Mouse (Mus musculus) frontal cortex, adult (tissue): ENCODE data around the gene Racgap1.

Experiments used
- ATAC-seq: cut with Nextera tagmentation; 2 replicates; pipeline ENCODE4 v1.9.2; 2017; ENCODE audit warnings: mild to moderate bottlenecking, moderate library complexity, mixed read lengths; ENCODE audit not compliant: low TSS enrichment

Racgap1 gene

GRCm38 (mm10) chr15:99619821-99620220 lies 31.6 kb downstream of the Racgap1 start:
- ATAC-seq, result peak; percentile 20; the same call in 1 of the 2 replicates

- no peak for ATAC-seq
Observed at GRCm38 (mm10) chr15:99618595-99618994, 32.9 kb downstream of the Racgap1 start.

DNA sequence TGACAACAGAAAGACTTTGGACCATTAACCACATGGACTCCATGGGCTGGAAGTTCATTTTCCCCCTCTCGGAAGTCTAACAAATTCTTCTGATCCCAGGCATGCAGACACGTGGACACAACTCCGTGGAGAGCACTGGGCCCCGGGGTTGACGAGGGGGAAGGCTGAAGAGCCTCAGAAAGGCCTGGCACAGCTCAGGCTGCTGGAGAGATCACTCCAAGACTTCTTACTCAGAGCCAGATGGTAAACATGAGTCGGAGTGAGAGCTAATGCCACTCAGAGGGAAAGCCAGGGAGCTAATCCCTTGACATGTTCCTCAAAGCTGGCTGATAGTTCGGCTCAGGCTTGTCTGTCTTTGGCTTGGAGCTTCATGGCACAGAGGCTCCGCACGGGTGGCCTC lies 36.2 kb downstream of the Racgap1 start:
- no peak for ATAC-seq

DNA sequence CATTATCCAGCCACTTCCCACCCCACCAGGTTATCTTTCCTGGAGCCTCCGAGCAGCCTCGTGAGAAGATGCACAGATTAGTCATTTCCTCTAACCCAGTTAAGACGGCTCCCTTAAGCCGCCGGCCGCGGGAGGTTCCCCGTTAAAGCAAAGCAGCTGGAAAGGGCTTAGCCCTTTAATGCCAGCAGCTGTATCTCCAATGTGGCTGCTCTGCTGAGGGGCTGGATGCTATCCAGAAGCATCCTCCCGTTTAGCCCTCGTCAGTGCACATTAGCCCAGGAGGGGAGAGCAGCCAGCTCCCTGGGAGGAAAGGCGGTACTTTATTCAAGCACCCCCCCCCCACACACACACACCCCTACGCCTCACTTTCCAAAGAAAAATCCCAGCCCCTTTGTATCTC lies 36.7 kb downstream of the Racgap1 start:
- ATAC-seq, result no peak; the same call in none of the 2 replicates

DNA sequence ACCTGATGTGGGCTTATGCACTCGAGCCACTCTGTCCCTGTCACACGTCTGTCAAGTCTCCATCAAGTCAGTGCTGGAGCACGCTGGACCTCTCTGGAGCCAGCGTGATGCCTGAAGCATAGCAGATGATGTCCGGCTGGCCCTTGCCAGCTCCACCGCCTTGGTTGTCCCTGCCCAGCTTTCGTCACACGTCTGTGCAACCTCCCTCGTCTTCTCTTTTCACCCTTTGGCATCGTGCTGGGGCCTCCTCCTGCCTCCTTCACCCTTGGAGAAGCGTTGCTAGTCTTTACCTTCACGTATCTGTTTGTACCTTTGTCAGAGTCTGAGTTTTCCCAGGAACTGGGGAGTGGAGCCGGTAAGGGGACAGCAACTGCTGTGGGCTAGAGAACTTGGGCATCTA lies 37.2 kb downstream of the Racgap1 start:
- ATAC-seq, result no peak

DNA sequence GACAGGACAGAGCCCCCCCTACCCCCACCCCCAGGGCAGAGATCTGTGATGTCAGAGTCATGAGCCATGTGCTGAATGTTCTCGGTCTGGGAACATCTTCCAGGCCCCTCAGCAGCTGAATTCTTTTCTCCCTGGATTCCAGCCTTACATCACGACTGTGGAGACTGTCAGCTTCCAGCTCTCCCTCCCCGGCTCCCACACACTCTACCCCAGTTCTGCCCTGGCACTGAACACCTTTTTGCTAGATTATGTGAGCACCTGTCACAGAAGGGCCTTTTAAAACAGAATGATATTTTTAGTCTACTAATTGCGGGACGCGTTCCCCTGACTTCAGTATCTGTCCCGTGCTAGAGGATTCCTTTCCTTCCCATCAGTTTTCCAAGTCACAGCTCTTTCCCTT lies 39.9 kb downstream of the Racgap1 start:
- peak; percentile 62 for ATAC-seq

DNA sequence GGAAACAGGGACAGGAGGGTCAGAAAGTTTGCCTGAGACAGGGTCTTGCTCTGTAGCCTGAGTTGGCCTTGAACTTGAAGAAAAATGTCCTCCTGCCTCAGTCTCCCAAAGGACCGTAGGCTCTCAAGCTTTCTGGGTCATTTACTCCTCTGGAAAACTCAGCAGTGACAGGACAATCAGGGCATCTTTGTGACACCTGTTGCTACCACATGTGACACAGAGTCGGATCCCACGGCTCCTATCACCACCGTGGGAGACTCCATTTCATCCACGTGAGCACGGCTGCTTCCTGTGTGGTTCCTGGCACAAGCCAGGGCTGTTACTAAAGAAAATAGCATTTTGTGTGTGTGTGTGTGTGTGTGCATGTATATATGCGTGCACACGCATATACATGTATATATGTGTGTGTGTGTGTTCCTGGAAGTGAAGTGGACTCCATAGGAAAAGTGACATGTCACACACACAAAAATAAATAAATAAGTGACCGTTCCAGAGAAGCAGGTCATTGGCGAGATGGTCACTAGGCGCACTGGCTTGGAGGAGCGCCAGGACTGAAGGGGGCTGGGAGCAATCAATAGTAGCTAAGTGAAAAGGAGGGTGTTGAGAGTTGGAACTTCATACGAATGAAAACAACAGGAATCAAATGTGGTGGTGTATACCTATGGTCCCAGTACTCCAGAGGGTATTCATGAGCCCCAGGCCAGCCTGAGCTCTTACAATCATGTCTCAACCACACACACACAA lies 42.9 kb downstream of the Racgap1 start:
- no peak for ATAC-seq

GRCm38 (mm10) chr15:99607388-99608113 lies 43.9 kb downstream of the Racgap1 start:
- ATAC-seq, result no peak

- peak; percentile 74 for ATAC-seq
Observed at GRCm38 (mm10) chr15:99606515-99606914, 44.9 kb downstream of the Racgap1 start.

DNA sequence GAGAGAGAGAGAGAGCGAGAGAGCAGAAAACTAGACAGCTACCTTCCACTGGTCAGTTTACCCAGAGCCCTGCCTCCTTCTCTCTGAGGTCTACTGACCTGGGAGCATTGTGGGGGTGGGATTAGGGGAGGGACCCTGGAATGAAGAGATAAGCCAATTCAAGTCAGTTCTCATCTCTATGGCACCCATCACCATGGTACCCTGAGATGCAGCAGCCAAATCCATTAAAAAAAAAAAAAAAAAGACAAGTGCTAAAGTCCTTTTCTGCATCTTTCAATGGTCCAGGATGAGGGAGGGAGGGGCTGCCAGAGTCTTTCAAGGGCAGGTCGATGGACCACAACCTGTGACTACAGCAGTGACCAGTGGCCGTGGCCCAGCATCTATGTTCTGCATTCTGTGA lies 45.9 kb downstream of the Racgap1 start:
- ATAC-seq, result no peak

DNA sequence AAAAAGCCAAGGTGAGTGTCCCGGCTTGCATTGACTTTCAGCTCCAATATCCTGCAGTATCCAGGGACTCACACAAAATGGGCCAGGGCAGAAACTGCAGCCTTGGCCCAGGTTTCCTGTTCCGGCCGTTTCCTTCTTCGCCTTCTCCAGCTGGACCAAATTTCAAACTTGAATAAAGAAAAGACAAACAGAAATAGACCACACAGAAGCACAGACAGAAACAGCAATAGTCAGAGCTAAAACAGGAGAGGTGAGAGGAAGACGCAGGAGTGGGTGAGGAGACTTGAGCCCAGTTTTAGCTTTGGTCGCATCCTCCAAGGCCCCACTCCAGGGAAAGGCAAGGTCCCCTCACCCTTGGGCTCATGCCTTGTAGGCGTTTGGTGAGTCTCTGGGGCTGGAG lies 48.2 kb downstream of the Racgap1 start:
- ATAC-seq, result peak; percentile 42

- ATAC-seq, result no peak
Observed at GRCm38 (mm10) chr15:99602206-99602820, 49.1 kb downstream of the Racgap1 start.

DNA sequence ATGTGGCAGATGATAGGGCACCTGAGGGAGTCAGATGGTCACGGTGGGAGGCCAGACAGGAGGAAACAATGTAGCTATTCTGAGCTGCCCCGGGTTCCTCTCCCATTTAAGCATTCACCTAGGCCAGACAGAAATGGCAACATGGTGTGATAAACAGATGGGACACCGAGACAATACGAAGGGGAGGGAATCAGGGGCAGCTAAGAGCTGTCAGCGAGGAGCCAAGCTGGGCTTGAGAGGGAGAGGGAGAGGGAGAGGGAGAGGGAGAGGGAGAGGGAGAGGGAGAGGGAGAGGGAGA lies 49.7 kb downstream of the Racgap1 start:
- ATAC-seq, result no peak

DNA sequence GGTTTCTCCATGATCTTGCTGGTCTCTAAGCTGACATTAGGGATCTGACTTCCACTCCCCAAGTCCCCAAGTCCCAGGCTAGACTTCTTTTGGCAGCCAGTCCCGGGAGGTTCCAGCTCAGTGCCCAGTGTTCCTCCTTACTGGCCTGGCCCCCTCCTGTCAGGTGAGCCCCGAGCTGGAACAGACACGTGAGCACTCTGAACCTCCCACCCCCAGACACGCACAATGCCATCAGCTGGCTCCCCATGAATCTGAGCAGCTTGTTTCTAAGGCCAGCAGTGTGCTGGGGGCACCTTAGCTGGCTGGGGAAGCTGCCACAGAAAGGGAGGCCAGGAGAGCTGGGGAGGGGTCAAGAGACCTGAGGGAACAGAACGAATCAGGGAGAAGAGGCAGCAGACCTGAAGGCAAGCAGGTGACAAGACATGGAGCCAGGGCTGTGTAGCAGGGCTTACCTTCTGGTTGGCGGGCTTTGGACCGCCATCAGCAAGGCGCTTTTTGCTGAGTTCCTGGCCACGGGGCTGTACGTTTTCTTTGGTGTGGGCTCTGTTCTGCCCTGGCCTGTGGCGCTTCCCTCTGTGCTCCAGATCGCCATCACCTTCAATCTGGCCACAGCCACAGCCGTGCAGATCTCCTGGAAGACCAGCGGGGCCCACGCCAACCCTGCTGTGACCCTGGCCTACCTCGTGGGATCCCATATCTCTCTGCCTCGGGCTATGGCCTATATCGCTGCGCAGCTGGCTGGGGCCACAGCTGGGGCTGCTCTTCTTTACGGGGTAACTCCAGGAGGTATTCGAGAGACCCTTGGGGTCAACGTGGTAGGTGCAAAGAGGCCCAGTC lies 50.3 kb downstream of the Racgap1 start, which contains the start of gene Aqp6:
Gene Aqp6 (plus strand): TSS at position 415 of the 837 bp plus-strand sequence.
- ATAC-seq, result no peak

- ATAC-seq, result no peak
Observed at GRCm38 (mm10) chr15:99599245-99600070, 52.0 kb downstream of the Racgap1 start.

GRCm38 (mm10) chr15:99597596-99597995 lies 53.9 kb downstream of the Racgap1 start:
- ATAC-seq, result no peak

DNA sequence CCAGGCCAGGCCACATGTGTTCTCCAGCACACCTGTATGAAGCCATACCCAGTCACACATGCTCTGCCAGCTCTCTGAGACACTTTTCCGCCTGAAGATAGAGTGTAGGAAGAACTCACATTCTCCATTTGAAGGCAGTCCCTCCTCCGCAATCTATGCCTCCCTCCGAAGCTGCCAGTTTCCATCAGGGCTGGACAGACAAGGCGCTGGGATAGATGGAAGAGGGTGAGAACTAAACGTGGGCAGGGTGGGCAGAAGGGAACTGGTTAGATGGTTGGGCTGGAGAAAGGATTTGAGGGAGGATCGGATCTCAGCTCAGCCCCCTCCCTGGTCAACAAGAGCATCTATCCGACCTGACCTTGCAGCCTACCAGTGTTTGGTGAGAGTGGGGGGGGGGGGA lies 54.6 kb downstream of the Racgap1 start:
- ATAC-seq, result no peak

DNA sequence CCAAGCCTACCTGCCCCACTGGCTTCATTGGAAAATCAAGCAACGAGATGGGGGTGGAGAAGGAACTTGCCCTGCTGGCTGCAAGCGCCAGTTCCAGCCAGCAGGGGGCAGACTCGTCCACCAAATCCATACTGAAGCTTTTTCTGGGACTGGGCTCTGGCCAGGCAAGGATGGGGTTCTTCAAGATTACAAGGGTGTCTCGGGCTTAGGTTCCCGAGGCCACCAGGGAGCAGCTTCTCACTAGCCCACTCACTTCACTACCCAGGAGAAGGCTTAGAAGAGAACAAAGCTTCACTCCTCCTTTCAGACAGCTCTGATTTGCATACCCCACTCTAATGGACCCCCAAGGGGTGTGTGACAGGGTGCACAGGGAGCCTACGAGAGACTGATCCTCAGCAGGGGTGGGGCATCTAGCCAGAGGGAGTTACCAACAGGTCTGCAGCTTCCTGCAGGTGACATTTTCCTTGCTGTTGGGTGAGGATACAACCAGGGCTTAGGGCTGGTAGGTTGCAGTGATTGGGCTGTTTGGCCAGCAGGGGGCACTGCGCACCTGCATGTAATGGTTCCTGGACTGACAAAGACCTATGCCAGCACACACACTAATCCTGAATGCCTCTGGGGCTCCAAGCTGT lies 55.3 kb downstream of the Racgap1 start:
- peak; percentile 79 for ATAC-seq

DNA sequence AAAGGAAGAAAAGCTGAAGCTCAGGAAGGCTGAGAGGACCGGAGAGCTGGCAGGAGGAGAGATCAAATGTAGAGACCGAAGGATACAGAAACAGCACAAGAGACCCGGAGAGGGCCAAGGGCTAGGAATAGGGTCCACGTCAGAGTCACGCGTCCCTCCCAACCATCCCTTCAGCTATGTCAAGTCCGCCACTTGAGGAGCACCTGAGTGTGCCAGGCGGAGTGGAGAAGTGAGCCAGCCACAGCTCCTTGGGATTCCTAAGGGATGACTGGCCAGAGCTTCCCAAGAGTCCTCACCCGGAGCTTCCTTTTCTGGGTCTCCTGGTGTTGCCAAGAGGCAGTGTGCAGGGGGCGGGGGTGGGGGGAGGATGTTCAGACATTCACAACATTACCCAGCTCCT lies 56.5 kb downstream of the Racgap1 start:
- ATAC-seq, result no peak

DNA sequence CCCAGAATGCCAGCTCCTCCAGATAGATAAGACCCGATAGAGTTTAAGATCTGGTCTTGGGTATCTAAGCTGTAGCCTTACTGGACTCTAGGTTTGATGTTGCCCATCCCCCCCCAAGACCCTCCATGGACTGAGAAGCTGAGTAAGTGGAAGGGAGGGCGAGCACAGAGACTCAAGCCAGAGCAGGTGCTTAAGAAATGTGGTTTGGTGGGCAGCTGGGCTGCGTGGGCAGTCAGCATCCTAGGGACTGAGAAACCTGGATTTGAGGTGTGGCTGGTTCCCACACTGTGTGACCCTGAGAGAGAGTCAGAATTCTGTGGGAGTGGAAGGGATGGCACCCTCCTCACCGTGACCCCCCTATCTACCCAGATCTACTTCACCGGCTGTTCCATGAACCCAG lies 58.6 kb downstream of the Racgap1 start:
- no peak for ATAC-seq

DNA sequence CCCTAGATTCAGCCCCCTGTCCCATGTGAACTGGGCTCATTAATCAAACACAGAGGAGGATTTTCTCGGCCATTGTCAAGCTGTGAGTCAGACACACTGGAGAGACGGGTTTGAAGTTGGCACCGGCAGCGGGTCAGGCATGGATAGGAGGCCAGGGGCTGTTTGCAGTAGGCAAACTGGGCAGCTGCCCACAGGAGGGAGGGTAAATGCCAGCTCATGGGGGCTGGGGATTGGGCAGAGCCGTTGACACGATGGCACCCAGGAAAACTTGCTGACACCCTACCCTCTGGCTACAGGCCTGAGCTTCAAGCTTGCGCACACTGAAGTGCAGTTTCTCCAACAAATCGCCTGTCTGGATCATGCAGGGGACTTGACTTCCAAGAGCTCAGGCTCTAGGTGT lies 59.3 kb downstream of the Racgap1 start:
- no peak for ATAC-seq
